ENCODE assay signal across 23 mouse cellular contexts in the genomic region with DNA sequence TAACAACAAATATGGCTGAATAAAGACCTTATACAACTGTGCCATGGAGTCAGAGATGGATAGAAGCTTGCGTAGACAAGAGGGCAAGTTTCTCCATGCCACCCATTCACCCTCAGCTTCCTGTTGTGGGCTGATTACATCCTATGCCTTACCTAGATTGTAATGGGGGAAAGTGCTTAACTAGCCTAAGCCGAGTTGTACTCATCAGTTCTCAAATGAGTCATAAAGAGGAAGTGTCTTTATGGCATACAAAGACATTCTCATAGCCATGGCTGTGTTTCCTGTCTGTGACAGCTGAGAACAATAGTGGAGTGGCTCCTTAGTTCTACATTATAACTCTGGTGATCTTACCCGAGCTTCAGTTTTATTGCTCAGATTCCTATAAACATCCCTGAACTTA.
A peak's percentile ranks its signal among the peaks of the same experiment; 100 is the strongest.
DNase-seq lines count a peak whose midpoint lies in the region; ATAC-seq and TF ChIP-seq lines count a peak whose summit lies in the region.
"Had no signal": no experiment of that assay in that cellular context is flagged by ENCODE, and none has a peak within 500 bp of the region (broad histone marks: within the 10 kb centered on the region; RNA-seq: fewer than 3 reads in every experiment).

No protein-coding gene starts in this region.

- TF ChIP-seq CTCF in intestine, postnatal 0 days (IDR thresholded peaks at IDR 0.05; ENCODE audit: low read depth), result no peak
- no peak for TF ChIP-seq CTCF in CH12.LX (conservative IDR thresholded peaks at IDR 0.05 in 1 of 2, IDR thresholded peaks at IDR 0.05 in 1 of 2; ENCODE audit: low read depth in 2 of 2, low read length in 2 of 2)

- no peak for TF ChIP-seq RAD21 in CH12.LX (IDR thresholded peaks at IDR 0.05; ENCODE audit: low read depth, low read length)

- 41% methylated on average over 3 of the region's 3 CpGs for WGBS in intestine, postnatal 0 days
- WGBS in intestine, embryonic 16.5 days, result 58% methylated on average over 3 of the region's 3 CpGs

- TF ChIP-seq POLR2A in CH12.LX (IDR thresholded peaks at IDR 0.05; ENCODE audit: low read depth, low read length), result no peak

- no peak overlapping the region for H3K4me3 ChIP-seq in intestine, postnatal 0 days (ENCODE audit: low read depth, low read length)
- no peak overlapping the region for H3K4me3 ChIP-seq in intestine, embryonic 16.5 days (ENCODE audit: low read length)
- H3K4me3 ChIP-seq in CH12.LX (replicated peaks in 1 of 3; ENCODE audit: low read depth in 2 of 3, low read length in 2 of 3, poor library complexity in 1 of 3), result no peak overlapping the region
- H3K4me3 ChIP-seq: embryonic facial prominence, embryonic 12.5 days; erythroblast, embryonic 14.5 days; forebrain, embryonic 15.5 days; heart, embryonic 12.5 days; layer of hippocampus, adult 2 months; midbrain, embryonic 15.5 days; stomach, embryonic 15.5 days had no signal

- peak; percentile 68 for DNase-seq in CH12.LX (ENCODE audit: extremely low read depth)
- no peak for DNase-seq in thymus, postnatal 4 days
- DNase-seq in cerebellum, postnatal 4 days (ENCODE audit: low spot score in 2 of 2), result no peak
- DNase-seq in layer of hippocampus, postnatal 14 days (ENCODE audit: low spot score in 2 of 2), result no peak
- DNase-seq: adrenal gland, adult 2 months; cerebellum, adult 8-10 months; kidney, adult 11 months; kidney, postnatal 10 days; retina, postnatal 1 day; thymus, adult 2 months had no signal

- no peaks in the 10 kb centered on the region for H3K9me3 ChIP-seq in intestine, postnatal 0 days (ENCODE audit: control insufficient read depth)
- H3K9me3 ChIP-seq in intestine, embryonic 16.5 days (ENCODE audit: control insufficient read depth, low read length), result no peaks in the 10 kb centered on the region
- no peaks in the 10 kb centered on the region for H3K9me3 ChIP-seq in CH12.LX (replicated peaks; ENCODE audit: low read length)
- H3K9me3 ChIP-seq: embryonic facial prominence, embryonic 12.5 days; forebrain, embryonic 15.5 days; G1E; heart, embryonic 12.5 days; midbrain, embryonic 15.5 days; stomach, embryonic 15.5 days had no signal

- dilution Hi-C loops in CH12.LX (cut with MboI; ENCODE audit: extremely low pct_ligation_motif_present, extremely low pct_unique_long_range_greater_than_20kb, low sequenced_read_pairs), result no loop called here

- H3K4me1 ChIP-seq in intestine, postnatal 0 days (replicated peaks; ENCODE audit: control insufficient read depth, insufficient read depth, low read length), result no peaks in the 10 kb centered on the region; the same call in 1 of the 2 replicates
- H3K4me1 ChIP-seq in intestine, embryonic 16.5 days (ENCODE audit: control insufficient read depth, insufficient read depth, low read length), result no peaks in the 10 kb centered on the region
- peaks cover 6 to 11% of the 10 kb centered on the region in 2 experiments; a peak in 3 of 4 replicates for H3K4me1 ChIP-seq in CH12.LX (ENCODE audit: control insufficient read depth in 1 of 2, insufficient read depth in 2 of 2)
- H3K4me1 ChIP-seq: embryonic facial prominence, embryonic 12.5 days; forebrain, embryonic 15.5 days; heart, embryonic 12.5 days; midbrain, embryonic 15.5 days; stomach, embryonic 15.5 days had no signal

- peak; percentile 90 for TF ChIP-seq EP300 in CH12.LX (IDR thresholded peaks at IDR 0.05; ENCODE audit: low read length)

- in situ Hi-C loops in CH12.LX (cut with MboI; ENCODE audit: low pct_ligation_motif_present, low pct_unique_long_range_greater_than_20kb, low sequenced_read_pairs), result no loop called here

- no peaks in the 10 kb centered on the region for H3K27me3 ChIP-seq in intestine, postnatal 0 days (replicated peaks; ENCODE audit: control insufficient read depth, insufficient read depth, low read length)
- H3K27me3 ChIP-seq in intestine, embryonic 16.5 days (replicated peaks; ENCODE audit: control insufficient read depth, insufficient read depth, low read length), result no peaks in the 10 kb centered on the region
- no peaks in the 10 kb centered on the region for H3K27me3 ChIP-seq in CH12.LX (replicated peaks)
- H3K27me3 ChIP-seq: embryonic facial prominence, embryonic 12.5 days; forebrain, embryonic 15.5 days; heart, embryonic 12.5 days; midbrain, embryonic 15.5 days; stomach, embryonic 15.5 days had no signal

- H3K36me3 ChIP-seq in intestine, postnatal 0 days (ENCODE audit: control insufficient read depth, insufficient read depth), result no peaks in the 10 kb centered on the region
- no peaks in the 10 kb centered on the region for H3K36me3 ChIP-seq in intestine, embryonic 16.5 days (ENCODE audit: control insufficient read depth, insufficient read depth, low read length)
- no peaks in the 10 kb centered on the region for H3K36me3 ChIP-seq in CH12.LX (replicated peaks in 1 of 2; ENCODE audit: control insufficient read depth in 1 of 2, insufficient read depth in 1 of 2, low read length in 1 of 2)
- H3K36me3 ChIP-seq: embryonic facial prominence, embryonic 12.5 days; forebrain, embryonic 15.5 days; G1E; heart, embryonic 12.5 days; midbrain, embryonic 15.5 days; stomach, embryonic 15.5 days had no signal

- no peak overlapping the region for H3K9ac ChIP-seq in intestine, postnatal 0 days (ENCODE audit: low read depth, low read length)
- H3K9ac ChIP-seq in intestine, embryonic 16.5 days (ENCODE audit: low read depth, low read length), result no peak overlapping the region
- H3K9ac ChIP-seq in CH12.LX (ENCODE audit: insufficient read depth, low read depth), result no peak overlapping the region
- H3K9ac ChIP-seq: embryonic facial prominence, embryonic 12.5 days; forebrain, embryonic 15.5 days; heart, embryonic 12.5 days; hindbrain, embryonic 14.5 days; liver, embryonic 14.5 days; midbrain, embryonic 15.5 days; stomach, embryonic 15.5 days had no signal

- peak overlapping the region; percentile 30; the same call in 1 of the 2 replicates for H3K27ac ChIP-seq in intestine, postnatal 0 days (ENCODE audit: low read depth, low read length)
- no peak overlapping the region for H3K27ac ChIP-seq in intestine, embryonic 16.5 days (ENCODE audit: low read length)
- no peak overlapping the region for H3K27ac ChIP-seq in CH12.LX (ENCODE audit: insufficient read depth, low read depth)
- H3K27ac ChIP-seq: embryonic facial prominence, embryonic 12.5 days; forebrain, embryonic 15.5 days; hindbrain, embryonic 14.5 days; layer of hippocampus, adult 2 months; liver, embryonic 14.5 days; midbrain, embryonic 15.5 days; stomach, embryonic 15.5 days had no signal

- H3K4me2 ChIP-seq in intestine, postnatal 0 days (replicated peaks; ENCODE audit: low read depth), result no peak overlapping the region
- H3K4me2 ChIP-seq in intestine, embryonic 16.5 days (ENCODE audit: low read depth, low read length), result no peak overlapping the region
- H3K4me2 ChIP-seq in CH12.LX (ENCODE audit: insufficient read depth, low read depth, poor library complexity, severe bottlenecking), result peak overlapping the region; percentile 29; the same call in 1 of the 2 replicates
- H3K4me2 ChIP-seq: embryonic facial prominence, embryonic 12.5 days; forebrain, embryonic 15.5 days; heart, embryonic 12.5 days; hindbrain, embryonic 14.5 days; midbrain, embryonic 15.5 days; stomach, embryonic 15.5 days had no signal

- H3K79me2 ChIP-seq in CH12.LX (replicated peaks; ENCODE audit: control insufficient read depth, extremely low read depth, insufficient read depth, poor library complexity, severe bottlenecking), result no peaks in the 10 kb centered on the region

- no peak for ATAC-seq in intestine, postnatal 0 days
- no peak for ATAC-seq in intestine, embryonic 16.5 days
- peak; percentile 84 to 86 for ATAC-seq in hematopoietic stem cell, adult 5-6 weeks (replicated peaks in 1 of 2; ENCODE audit: insufficient read depth in 1 of 2, low FRiP score in 2 of 2, low TSS enrichment in 1 of 2, low read depth in 1 of 2, poor library complexity in 2 of 2, severe bottlenecking in 2 of 2)
- ATAC-seq: forebrain, embryonic 15.5 days; midbrain, embryonic 15.5 days had no signal

TF ChIP-seq in CH12.LX, 34 proteins besides CTCF, POLR2A, EP300 and RAD21 (continues in another document):
- no peak for TF ChIP-seq USF1 (IDR thresholded peaks at IDR 0.05; ENCODE audit: low read depth, low read length)
- no peak for TF ChIP-seq ZC3H11A (IDR thresholded peaks at IDR 0.05; ENCODE audit: low read depth, low read length)
- TF ChIP-seq UBTF (IDR thresholded peaks at IDR 0.05; ENCODE audit: low read depth, low read length), result no peak
- TF ChIP-seq MAFK (IDR thresholded peaks at IDR 0.05; ENCODE audit: insufficient replicate concordance, low read length), result peak; percentile 38; the same call in 1 of the 2 replicates
- no peak for TF ChIP-seq SMC3 (IDR thresholded peaks at IDR 0.05; ENCODE audit: low read depth, low read length)
- TF ChIP-seq POLR2AphosphoS2 (IDR thresholded peaks at IDR 0.05; ENCODE audit: low read depth, low read length), result no peak
- no peak for TF ChIP-seq MAZ (IDR thresholded peaks at IDR 0.05; ENCODE audit: low read depth, low read length)
- TF ChIP-seq MAX (IDR thresholded peaks at IDR 0.05; ENCODE audit: low read length), result 0 out of 2 replicates have a peak, but pooled peaks have one; percentile 25
- TF ChIP-seq ELF1 (IDR thresholded peaks at IDR 0.05; ENCODE audit: low read depth, low read length), result peak; percentile 33; the same call in 1 of the 2 replicates
- TF ChIP-seq USF2 (conservative IDR thresholded peaks at IDR 0.05; ENCODE audit: low read depth, low read length), result no peak
- TF ChIP-seq E2F4 (IDR thresholded peaks at IDR 0.05; ENCODE audit: insufficient replicate concordance, low read depth, low read length), result no peak
- no peak for TF ChIP-seq HCFC1 (IDR thresholded peaks at IDR 0.05; ENCODE audit: low read depth, low read length)
- TF ChIP-seq ZKSCAN1 (IDR thresholded peaks at IDR 0.05; ENCODE audit: borderline replicate concordance, low read depth, low read length), result no peak
- 0 out of 2 replicates have a peak, but pooled peaks have one; percentile 35 for TF ChIP-seq SIN3A (IDR thresholded peaks at IDR 0.05; ENCODE audit: low read length)
- no peak for TF ChIP-seq NELFE (IDR thresholded peaks at IDR 0.05; ENCODE audit: low read depth, low read length)
- TF ChIP-seq MEF2A (IDR thresholded peaks at IDR 0.05; ENCODE audit: borderline replicate concordance, low read depth, low read length), result no peak
- peak; percentile 95 for TF ChIP-seq JUND (conservative IDR thresholded peaks at IDR 0.05; ENCODE audit: low read depth, low read length)
- no peak for TF ChIP-seq TCF12 (IDR thresholded peaks at IDR 0.05; ENCODE audit: low read depth, low read length)
- no peak for TF ChIP-seq KAT2A (IDR thresholded peaks at IDR 0.05; ENCODE audit: insufficient replicate concordance, low read length)
- TF ChIP-seq ETS1 (conservative IDR thresholded peaks at IDR 0.05; ENCODE audit: low read depth, low read length), result peak; percentile 47; the same call in 1 of the 2 replicates
- TF ChIP-seq CHD1 (IDR thresholded peaks at IDR 0.05; ENCODE audit: low read depth, low read length), result no peak
- peak; percentile 91 for TF ChIP-seq JUN (IDR thresholded peaks at IDR 0.05; ENCODE audit: insufficient read depth, low read depth, low read length)
- TF ChIP-seq BHLHE40 (IDR thresholded peaks at IDR 0.05; ENCODE audit: low read depth, low read length), result no peak
- no peak for TF ChIP-seq PAX5 (IDR thresholded peaks at IDR 0.05; ENCODE audit: low read length)

Comparison
In these comparisons a context has a peak if more than half of its experiments do, and no peak if none do; other contexts are left out.
1. ATAC-seq: peak in hematopoietic stem cell, adult 5-6 weeks (2 of 2); none in intestine, postnatal 0 days (single experiment) and intestine, embryonic 16.5 days (single experiment).